Mouse (Mus musculus): ENCODE measurements at regions not wholly inside any gene's neighbourhood (a gene's known extent, or its start where the extent isn't known, plus 50 kb on each side); places are given as distances from the start of the nearest gene placed in this dataset.

GRCm38 (mm10) chr9:61716751-61717150 is 197.6 kb downstream of the Rplp1 start:
- Histone ChIP-seq H3K36me3 (replicated peaks) (no peaks in the 10 kb centered on the region), H3K4me3 (no peak overlapping the region), H3K9me3 (no peaks in the 10 kb centered on the region), H3K4me1 (peaks cover 42% of the 10 kb centered on the region), H3K27me3 (replicated peaks; ENCODE audit: low read depth, poor library complexity, severe bottlenecking) (peaks cover 14% of the 10 kb centered on the region), H3K27ac (replicated peaks) (no peak overlapping the region)
- 64% methylated on average over 4 of the region's 4 CpGs for WGBS
- DNase-seq (ENCODE audit: low spot score) = no peak

DNA sequence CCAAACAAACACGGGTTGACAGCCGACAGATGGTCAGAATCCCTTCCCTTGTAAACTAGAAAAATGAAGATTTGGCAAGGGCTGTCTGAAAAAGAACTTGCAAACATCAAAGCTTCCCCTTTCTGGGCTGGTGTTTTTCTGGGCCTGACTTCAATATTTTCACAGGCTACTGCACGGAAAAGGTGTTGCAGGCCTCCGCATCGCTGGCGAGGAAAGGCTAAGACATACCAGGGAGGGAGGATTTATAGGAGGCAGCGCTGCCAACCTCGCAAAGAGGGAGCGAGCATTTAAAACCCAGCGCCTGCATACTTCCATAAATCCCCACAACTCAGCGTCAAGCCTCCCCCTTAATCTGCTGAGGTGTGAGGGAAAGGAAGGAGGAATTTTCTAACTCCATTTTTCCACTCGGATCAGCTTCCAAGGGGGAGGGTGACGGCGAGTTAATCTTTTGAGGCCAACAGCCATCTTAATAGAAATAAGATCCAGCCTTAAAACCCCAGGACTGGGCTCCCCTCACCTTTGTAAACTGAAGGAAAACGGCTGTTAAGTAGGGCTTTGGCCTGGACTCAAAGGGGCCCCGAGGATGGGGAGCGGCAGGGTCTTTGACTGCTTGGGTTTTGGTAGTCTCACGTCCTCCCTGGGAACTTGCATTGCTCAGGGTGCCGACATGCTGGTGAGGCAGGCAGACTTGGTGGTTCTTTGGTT is 199.9 kb downstream of the Rplp1 start:
- H3K27ac ChIP-seq (replicated peaks) = peak overlapping the region; percentile 30
- no peaks in the 10 kb centered on the region for H3K9me3 ChIP-seq
- no peak for DNase-seq (ENCODE audit: low spot score)
- H3K36me3 ChIP-seq (replicated peaks) = no peaks in the 10 kb centered on the region
- 47% methylated on average over 19 of the region's 19 CpGs for WGBS
- no peak overlapping the region for H3K4me3 ChIP-seq
- peaks cover 9% of the 10 kb centered on the region for H3K27me3 ChIP-seq (replicated peaks; ENCODE audit: low read depth, poor library complexity, severe bottlenecking)
- peaks cover 35% of the 10 kb centered on the region for H3K4me1 ChIP-seq

DNA sequence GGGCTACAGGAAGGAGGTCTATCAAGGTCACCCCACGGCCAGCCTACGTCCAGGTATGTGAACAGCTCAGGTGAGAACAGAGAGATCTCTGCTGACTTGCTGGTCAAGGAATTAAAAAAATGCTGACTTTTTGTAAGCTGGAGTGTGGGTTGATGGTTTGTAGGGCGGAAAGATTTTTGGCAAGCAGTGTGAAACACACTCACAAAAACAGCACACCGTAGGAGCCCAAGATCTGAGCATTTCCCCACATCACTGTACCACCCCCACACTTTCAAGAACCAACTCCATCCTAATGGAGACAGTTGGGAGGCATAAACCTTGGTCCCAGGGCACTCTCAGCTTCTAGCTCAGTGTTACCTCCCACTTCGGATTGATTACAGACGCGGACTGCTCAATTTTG is 200.5 kb downstream of the Rplp1 start:
- Histone ChIP-seq H3K4me3 (no peak overlapping the region), H3K27ac (replicated peaks) (no peak overlapping the region), H3K4me1 (peaks cover 37% of the 10 kb centered on the region), H3K9me3 (no peaks in the 10 kb centered on the region), H3K27me3 (replicated peaks; ENCODE audit: low read depth, poor library complexity, severe bottlenecking) (peaks cover 8% of the 10 kb centered on the region), H3K36me3 (replicated peaks) (no peaks in the 10 kb centered on the region)
- no peak for DNase-seq (ENCODE audit: low spot score)
- 87% methylated on average over 7 of the region's 7 CpGs for WGBS

DNA sequence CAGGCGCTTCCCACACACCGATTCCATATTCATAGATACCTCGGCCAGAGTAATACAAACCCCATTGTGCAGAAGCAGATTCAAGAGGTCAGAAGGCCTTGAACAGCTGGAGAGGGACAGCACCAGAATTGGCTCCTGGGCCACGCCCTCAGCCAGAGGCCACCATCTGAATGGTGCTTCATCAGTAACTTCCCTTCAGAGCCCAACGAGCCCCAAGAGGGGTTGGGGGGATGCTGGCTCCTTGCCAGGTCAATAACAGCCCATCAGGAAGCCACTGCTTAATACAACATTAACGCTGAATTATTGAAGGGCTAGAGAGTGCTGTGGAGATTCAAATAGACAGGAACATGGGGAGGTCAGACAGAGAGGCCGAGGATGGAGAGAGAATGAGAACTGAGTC is 203.0 kb downstream of the Rplp1 start:
- Histone ChIP-seq H3K27ac (replicated peaks) (0 out of 2 replicates have a peak overlapping the region, but pooled peaks have one; percentile 24), H3K4me3 (no peak overlapping the region), H3K4me1 (peaks cover 48% of the 10 kb centered on the region), H3K9me3 (no peaks in the 10 kb centered on the region), H3K36me3 (replicated peaks) (no peaks in the 10 kb centered on the region), H3K27me3 (replicated peaks; ENCODE audit: low read depth, poor library complexity, severe bottlenecking) (no peaks in the 10 kb centered on the region; the same call in 1 of the 2 replicates)
- no peak for DNase-seq (ENCODE audit: low spot score)
- WGBS = 52% methylated on average over 7 of the region's 7 CpGs

GRCm38 (mm10) chr9:61707875-61708274 is 206.5 kb downstream of the Rplp1 start:
- no peak for DNase-seq (ENCODE audit: low spot score)
- Histone ChIP-seq H3K27me3 (replicated peaks; ENCODE audit: low read depth, poor library complexity, severe bottlenecking) (peaks cover 6% of the 10 kb centered on the region; the same call in 1 of the 2 replicates), H3K9me3 (no peaks in the 10 kb centered on the region), H3K4me1 (peaks cover 37% of the 10 kb centered on the region), H3K27ac (replicated peaks) (no peak overlapping the region), H3K36me3 (replicated peaks) (no peaks in the 10 kb centered on the region), H3K4me3 (no peak overlapping the region)
- WGBS = 84% methylated on average over 7 of the region's 7 CpGs

GRCm38 (mm10) chr9:61707296-61707695 is 207.0 kb downstream of the Rplp1 start:
- no peaks in the 10 kb centered on the region for H3K36me3 ChIP-seq (replicated peaks)
- no peak overlapping the region for H3K4me3 ChIP-seq
- no peak overlapping the region for H3K27ac ChIP-seq (replicated peaks)
- peaks cover 43% of the 10 kb centered on the region for H3K4me1 ChIP-seq
- no peaks in the 10 kb centered on the region for H3K9me3 ChIP-seq
- 80% methylated on average over 2 of the region's 2 CpGs for WGBS
- DNase-seq (ENCODE audit: low spot score) = no peak
- H3K27me3 ChIP-seq (replicated peaks; ENCODE audit: low read depth, poor library complexity, severe bottlenecking) = peaks cover 6% of the 10 kb centered on the region; the same call in 1 of the 2 replicates

DNA sequence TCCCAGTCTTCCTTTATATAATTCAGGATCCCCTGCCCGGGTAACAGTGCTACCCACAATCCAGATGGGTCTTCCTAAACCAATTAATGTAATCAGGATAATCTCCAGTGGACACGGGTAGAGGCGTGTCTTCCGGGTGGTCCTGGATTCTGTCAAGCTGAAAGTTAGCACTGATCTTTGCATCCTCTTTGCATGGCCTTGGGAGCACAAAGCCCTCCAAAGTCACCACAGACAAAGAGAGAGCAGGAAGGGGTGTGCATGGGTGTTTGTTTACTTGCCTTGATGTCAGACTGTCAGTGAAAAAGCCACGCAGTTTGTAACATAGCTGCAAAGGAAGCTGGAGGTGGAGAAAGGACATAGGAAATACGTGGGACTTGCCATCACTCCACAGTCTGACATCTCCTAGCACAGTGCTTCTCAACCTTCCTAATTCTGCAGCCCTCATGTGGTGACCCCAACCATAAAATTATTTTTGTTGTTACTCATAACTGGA is 208.0 kb downstream of the Rplp1 start:
- Histone ChIP-seq H3K27ac (replicated peaks) (no peak overlapping the region), H3K27me3 (replicated peaks; ENCODE audit: low read depth, poor library complexity, severe bottlenecking) (peaks cover 6% of the 10 kb centered on the region; the same call in 1 of the 2 replicates), H3K36me3 (replicated peaks) (no peaks in the 10 kb centered on the region)

GRCm38 (mm10) chr9:61705586-61706233 is 208.6 kb downstream of the Rplp1 start:
- Histone ChIP-seq H3K36me3 (replicated peaks) (no peaks in the 10 kb centered on the region), H3K9me3 (no peaks in the 10 kb centered on the region), H3K27ac (replicated peaks) (no peak overlapping the region), H3K4me3 (no peak overlapping the region), H3K4me1 (peaks cover 32% of the 10 kb centered on the region), H3K27me3 (replicated peaks; ENCODE audit: low read depth, poor library complexity, severe bottlenecking) (peaks cover 10% of the 10 kb centered on the region)
- 76% methylated on average over 5 of the region's 5 CpGs for WGBS
- DNase-seq (ENCODE audit: low spot score) = no peak

More for the DNA sequence above, 208.0 kb downstream of the Rplp1 start:
- DNase-seq (ENCODE audit: low spot score) = no peak
- WGBS = 84% methylated on average over 6 of the region's 6 CpGs
- peaks cover 35% of the 10 kb centered on the region for H3K4me1 ChIP-seq
- H3K4me3 ChIP-seq = no peak overlapping the region
- H3K9me3 ChIP-seq = no peaks in the 10 kb centered on the region

DNA sequence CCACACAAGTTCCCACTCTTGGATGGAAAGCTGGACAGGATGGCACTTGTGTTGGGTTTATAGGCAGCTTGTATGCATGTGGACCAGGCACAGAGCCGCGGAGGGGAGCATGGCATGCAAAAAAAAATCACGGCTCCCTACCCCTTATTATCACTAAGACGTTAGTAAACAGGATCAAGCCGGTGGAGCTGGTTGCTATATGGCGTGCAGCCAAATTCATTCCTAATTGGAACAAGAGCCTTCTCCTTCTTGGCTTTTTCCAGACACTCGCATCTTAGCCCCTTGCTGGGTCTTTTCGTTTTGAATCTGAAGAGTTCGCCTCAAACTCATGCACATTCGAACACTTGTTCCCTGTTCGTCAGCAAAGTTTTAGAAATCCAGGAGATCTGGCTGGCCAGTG is 211.0 kb downstream of the Rplp1 start:
- H3K4me1 ChIP-seq = peaks cover 48% of the 10 kb centered on the region
- no peak overlapping the region for H3K27ac ChIP-seq (replicated peaks)
- H3K27me3 ChIP-seq (replicated peaks; ENCODE audit: low read depth, poor library complexity, severe bottlenecking) = peaks cover 32% of the 10 kb centered on the region
- DNase-seq (ENCODE audit: low spot score) = no peak
- no peak overlapping the region for H3K4me3 ChIP-seq
- H3K36me3 ChIP-seq (replicated peaks) = no peaks in the 10 kb centered on the region
- H3K9me3 ChIP-seq = no peaks in the 10 kb centered on the region
- WGBS = 85% methylated on average over 11 of the region's 11 CpGs

GRCm38 (mm10) chr9:61702280-61702966 is 211.9 kb downstream of the Rplp1 start:
- Histone ChIP-seq H3K4me3 (no peak overlapping the region), H3K9me3 (no peaks in the 10 kb centered on the region), H3K27ac (replicated peaks) (peak overlapping the region; percentile 40), H3K27me3 (replicated peaks; ENCODE audit: low read depth, poor library complexity, severe bottlenecking) (peaks cover 32% of the 10 kb centered on the region), H3K4me1 (peaks cover 50% of the 10 kb centered on the region), H3K36me3 (replicated peaks) (no peaks in the 10 kb centered on the region)
- WGBS = 67% methylated on average over 22 of the region's 22 CpGs
- no peak for DNase-seq (ENCODE audit: low spot score)

GRCm38 (mm10) chr9:61700576-61700975 is 213.8 kb downstream of the Rplp1 start:
- DNase-seq (ENCODE audit: low spot score) = no peak
- Histone ChIP-seq H3K36me3 (replicated peaks) (no peaks in the 10 kb centered on the region), H3K4me1 (peaks cover 50% of the 10 kb centered on the region), H3K27ac (replicated peaks) (0 out of 2 replicates have a peak overlapping the region, but pooled peaks have one; percentile 30), H3K27me3 (replicated peaks; ENCODE audit: low read depth, poor library complexity, severe bottlenecking) (peaks cover 35% of the 10 kb centered on the region), H3K9me3 (no peaks in the 10 kb centered on the region), H3K4me3 (no peak overlapping the region)
- WGBS = 74% methylated on average over 6 of the region's 6 CpGs

- no peak overlapping the region for H3K4me3 ChIP-seq
- WGBS = 90% methylated on average over 5 of the region's 5 CpGs
- peaks cover 40% of the 10 kb centered on the region for H3K27me3 ChIP-seq (replicated peaks; ENCODE audit: low read depth, poor library complexity, severe bottlenecking)
- H3K4me1 ChIP-seq = peaks cover 57% of the 10 kb centered on the region
- H3K9me3 ChIP-seq = no peaks in the 10 kb centered on the region
- no peaks in the 10 kb centered on the region for H3K36me3 ChIP-seq (replicated peaks)
- no peak for DNase-seq (ENCODE audit: low spot score)
- no peak overlapping the region; the same call in 1 of the 2 replicates for H3K27ac ChIP-seq (replicated peaks)
These were observed 214.7 kb downstream of the Rplp1 start for GRCm38 (mm10) chr9:61699618-61700017.
